Mouse (Mus musculus): Measurements from ENCODE around the gene Cnksr3. TPM values are rescaled to one million over a fixed set of nuclear protein-coding genes. Genes with fewer than 3 reads are reported as not detected.

The Cnksr3 gene
- total RNA-seq (2021): 1 to 10 TPM; 4.6 to 4.7 TPM
- long read RNA-seq, experiment 1, partial matches to known transcripts: 0 of 2 reads
- long read RNA-seq, experiment 1, other reads (novel, unspliced or antisense): 1 of 2 reads
- long read RNA-seq, experiment 2, partial matches to known transcripts: 0 of 4 reads
- long read RNA-seq, experiment 2, other reads (novel, unspliced or antisense): 3 of 4 reads

- intact Hi-C loops (cut with DNase I): loop anchor here (5.0 kb wide), 2 partner anchors 60 to 100 kb away; no protein-coding TSS in a partner anchor
- DNase-seq: peak; percentile 94 to 95
Measured at GRCm38 (mm10) chr10:7211696-7212482, at the start of gene Cnksr3. TSS of gene Cnksr3 (minus strand) at chr10:7212237.

- intact Hi-C loops (cut with DNase I): no loop called here
- no peak for DNase-seq
Measured at GRCm38 (mm10) chr10:7260166-7261108, 48.4 kb upstream of the Cnksr3 start.

GRCm38 (mm10) chr10:7258607-7259006, 46.6 kb upstream of the Cnksr3 start:
- no peak for DNase-seq
- intact Hi-C loops (cut with DNase I): no loop called here

- no peak for DNase-seq
- intact Hi-C loops (cut with DNase I): no loop called here
Measured at GRCm38 (mm10) chr10:7250455-7250854, 38.4 kb upstream of the Cnksr3 start.

- intact Hi-C loops (cut with DNase I): no loop called here
- DNase-seq: no peak
Measured at GRCm38 (mm10) chr10:7234601-7235000, 22.6 kb upstream of the Cnksr3 start.

GRCm38 (mm10) chr10:7217551-7218127, 5.6 kb upstream of the Cnksr3 start:
- intact Hi-C loops (cut with DNase I): no loop called here
- no peak for DNase-seq

- no peak for DNase-seq
Measured at GRCm38 (mm10) chr10:7214718-7215117, 2.7 kb upstream of the Cnksr3 start.

GRCm38 (mm10) chr10:7213066-7213630, 1.1 kb upstream of the Cnksr3 start:
- intact Hi-C loops (cut with DNase I): loop anchor here (5.0 kb wide), 2 partner anchors 59 to 101 kb away; no protein-coding TSS in a partner anchor
- no peak for DNase-seq

More at GRCm38 (mm10) chr10:7214718-7215117, 2.7 kb upstream of the Cnksr3 start:
- intact Hi-C loops (cut with DNase I): loop anchor here (5.0 kb wide), 2 partner anchors 58 to 102 kb away; no protein-coding TSS in a partner anchor

- DNase-seq: no peak
- intact Hi-C loops (cut with DNase I): loop anchor here (5.0 kb wide), 2 partner anchors 60 to 100 kb away; no protein-coding TSS in a partner anchor
Measured at GRCm38 (mm10) chr10:7212537-7212936, 500 bp upstream of the Cnksr3 start.

- peak; percentile 44 to 73 for DNase-seq
- intact Hi-C loops (cut with DNase I): loop anchor here (5.0 kb wide), 2 partner anchors 61 to 99 kb away; no protein-coding TSS in a partner anchor
Measured at GRCm38 (mm10) chr10:7210991-7211695, 894 bp downstream of the Cnksr3 start.

- intact Hi-C loops (cut with DNase I): loop anchor here (5.0 kb wide), 2 partner anchors 62 to 98 kb away; no protein-coding TSS in a partner anchor
- no peak for DNase-seq
Measured at GRCm38 (mm10) chr10:7209691-7210455, 2.2 kb downstream of the Cnksr3 start.

- intact Hi-C loops (cut with DNase I): no loop called here
- DNase-seq: no peak
Measured at GRCm38 (mm10) chr10:7208859-7209441, 3.1 kb downstream of the Cnksr3 start.

- no peak for DNase-seq
- intact Hi-C loops (cut with DNase I): no loop called here
Measured at GRCm38 (mm10) chr10:7207301-7207700, 4.7 kb downstream of the Cnksr3 start.

- intact Hi-C loops (cut with DNase I): no loop called here
- DNase-seq: no peak
Measured at GRCm38 (mm10) chr10:7206571-7206970, 5.5 kb downstream of the Cnksr3 start.

- no peak for DNase-seq
- intact Hi-C loops (cut with DNase I): no loop called here
Measured at GRCm38 (mm10) chr10:7205576-7205975, 6.5 kb downstream of the Cnksr3 start.

- intact Hi-C loops (cut with DNase I): no loop called here
- DNase-seq: no peak
Measured at GRCm38 (mm10) chr10:7204953-7205352, 7.1 kb downstream of the Cnksr3 start.

GRCm38 (mm10) chr10:7202576-7202975, 9.5 kb downstream of the Cnksr3 start:
- intact Hi-C loops (cut with DNase I): no loop called here
- no peak for DNase-seq

GRCm38 (mm10) chr10:7200665-7201064, 11.4 kb downstream of the Cnksr3 start:
- intact Hi-C loops (cut with DNase I): no loop called here
- DNase-seq: no peak
